Mouse (Mus musculus): ENCODE measurements around the gene Ankrd34a.
A peak's percentile ranks its signal among the peaks of the same experiment; 100 is the strongest.

The Ankrd34a gene

DNA sequence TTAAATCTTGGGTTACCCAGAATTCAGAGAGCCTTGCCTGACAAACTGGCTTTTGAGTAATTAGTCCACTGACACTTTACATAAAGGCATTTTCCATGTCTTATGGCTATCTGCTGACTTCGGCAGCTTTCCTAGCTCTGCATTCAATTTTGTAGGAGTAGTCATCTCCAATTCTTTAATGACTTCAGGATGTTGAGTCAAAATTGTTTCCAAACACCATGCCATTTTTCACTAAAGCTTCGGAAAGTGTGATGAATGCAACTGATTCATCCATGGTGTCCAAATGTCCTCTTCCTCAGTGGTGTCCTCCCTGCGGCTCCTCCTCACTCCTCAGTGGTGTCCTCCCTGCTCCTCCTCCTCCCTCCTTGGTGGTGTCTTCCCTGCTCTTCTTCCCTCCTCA is 21.5 kb downstream of the Ankrd34a start:
- no peak for DNase-seq (ENCODE audit: low spot score)

- DNase-seq (ENCODE audit: low spot score): no peak
Observed at GRCm38 (mm10) chr3:96623201-96623600, 26.8 kb downstream of the Ankrd34a start.

- DNase-seq (ENCODE audit: low spot score): peak; percentile 98
Observed at GRCm38 (mm10) chr3:96629729-96630600, 33.5 kb downstream of the Ankrd34a start, which contains the start of gene Rbm8a. Gene Rbm8a, plus strand, starts transcription at chr3:96629933.

DNA sequence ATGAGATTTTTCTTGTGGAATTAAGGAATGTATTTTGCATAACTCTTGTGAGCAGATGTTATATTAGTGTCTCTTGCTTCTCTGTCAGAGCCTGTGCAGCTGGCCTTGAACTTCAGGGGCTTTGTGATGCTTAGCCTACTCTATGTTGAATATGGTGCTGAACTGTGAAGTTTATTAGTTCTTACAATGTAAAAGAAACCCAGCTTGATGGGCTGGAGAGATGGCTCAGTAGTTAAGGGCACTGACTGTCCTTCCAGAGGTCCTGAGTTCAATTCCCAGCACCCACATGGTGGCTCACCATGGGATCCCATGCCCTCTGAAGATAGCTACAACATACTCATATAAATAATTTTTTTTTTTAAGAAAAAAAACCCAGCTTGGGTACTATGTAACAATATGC is 35.6 kb downstream of the Ankrd34a start:
- no peak for DNase-seq (ENCODE audit: low spot score)

GRCm38 (mm10) chr3:96634015-96634414 is 37.6 kb downstream of the Ankrd34a start:
- no peak for DNase-seq (ENCODE audit: low spot score)

DNA sequence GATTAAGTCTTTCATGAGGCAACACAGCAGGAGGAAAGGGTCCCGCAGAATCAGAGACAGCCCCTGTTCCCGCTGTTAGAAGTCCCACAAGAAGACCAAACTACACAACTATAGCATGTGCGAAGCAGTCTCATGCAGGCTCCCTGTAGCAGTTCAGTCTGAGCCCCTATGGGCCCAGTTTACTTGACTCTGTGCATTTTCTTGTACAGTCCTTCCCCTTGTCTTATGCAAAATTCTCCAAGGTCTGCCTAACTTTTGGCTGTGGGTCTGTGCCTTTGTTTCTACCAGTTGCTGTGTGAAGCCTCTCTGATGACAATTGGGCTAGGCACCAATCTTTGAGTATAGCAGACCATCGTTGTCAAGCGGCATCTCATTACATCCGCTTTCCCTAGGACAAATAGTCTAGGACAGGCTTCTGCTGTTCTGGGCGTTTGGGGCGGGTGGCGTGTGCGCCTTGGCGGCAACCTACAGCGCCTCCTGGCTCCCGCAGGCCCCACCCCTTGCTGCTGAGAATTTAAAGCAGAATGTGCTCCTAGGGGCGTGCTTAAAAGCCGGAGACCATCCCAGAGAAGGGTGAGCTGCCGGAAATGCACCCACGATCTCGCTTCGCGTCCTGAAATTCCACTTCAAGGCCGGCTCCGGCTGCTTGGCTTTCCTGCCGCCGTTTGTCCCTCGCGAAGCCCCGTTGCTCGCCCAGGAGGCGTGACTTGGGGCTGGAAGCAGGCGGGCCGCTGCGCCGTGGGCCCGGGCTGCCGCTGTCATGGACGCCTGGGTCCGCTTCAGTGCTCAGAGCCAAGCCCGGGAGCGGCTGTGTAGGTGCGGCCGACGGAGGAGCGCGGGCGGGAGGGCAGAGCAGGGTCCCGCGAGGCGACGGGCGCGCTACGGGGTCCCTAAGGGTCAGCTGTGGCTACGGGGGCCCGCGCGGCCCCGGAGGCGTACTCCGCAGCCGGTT is 38.8 kb downstream of the Ankrd34a start, which contains the start of the genes Pex11b and Gm42957:
Pex11b (plus strand) TSS at position 449 of the 952 bp plus-strand sequence.
Gm42957 (plus strand) TSS at position 547 of the 952 bp plus-strand sequence.
- DNase-seq (ENCODE audit: low spot score): peak; percentile 78

GRCm38 (mm10) chr3:96635906-96636305 is 39.5 kb downstream of the Ankrd34a start:
- peak; percentile 16 for DNase-seq (ENCODE audit: low spot score)

GRCm38 (mm10) chr3:96636448-96636847 is 40.0 kb downstream of the Ankrd34a start:
- DNase-seq (ENCODE audit: low spot score): no peak

DNA sequence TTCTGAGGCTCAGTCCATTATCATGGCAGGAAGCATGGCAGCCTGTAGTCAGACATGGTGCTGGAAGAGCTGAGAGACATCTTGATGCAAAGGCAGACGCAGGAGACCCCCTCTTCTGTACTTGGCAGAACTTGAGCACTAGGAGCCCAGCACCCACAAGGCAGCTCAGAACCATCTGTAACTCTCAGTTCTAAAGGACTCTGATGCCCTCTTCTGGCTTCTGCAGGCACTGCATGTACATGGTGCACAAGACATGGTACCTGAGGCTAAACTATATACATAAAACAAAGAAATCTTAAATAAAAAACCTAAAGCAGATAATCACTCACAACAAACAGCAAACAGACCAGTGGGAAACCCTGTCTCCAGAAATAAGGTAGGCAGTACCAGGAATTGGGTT is 42.8 kb downstream of the Ankrd34a start:
- DNase-seq (ENCODE audit: low spot score): peak; percentile 59

DNA sequence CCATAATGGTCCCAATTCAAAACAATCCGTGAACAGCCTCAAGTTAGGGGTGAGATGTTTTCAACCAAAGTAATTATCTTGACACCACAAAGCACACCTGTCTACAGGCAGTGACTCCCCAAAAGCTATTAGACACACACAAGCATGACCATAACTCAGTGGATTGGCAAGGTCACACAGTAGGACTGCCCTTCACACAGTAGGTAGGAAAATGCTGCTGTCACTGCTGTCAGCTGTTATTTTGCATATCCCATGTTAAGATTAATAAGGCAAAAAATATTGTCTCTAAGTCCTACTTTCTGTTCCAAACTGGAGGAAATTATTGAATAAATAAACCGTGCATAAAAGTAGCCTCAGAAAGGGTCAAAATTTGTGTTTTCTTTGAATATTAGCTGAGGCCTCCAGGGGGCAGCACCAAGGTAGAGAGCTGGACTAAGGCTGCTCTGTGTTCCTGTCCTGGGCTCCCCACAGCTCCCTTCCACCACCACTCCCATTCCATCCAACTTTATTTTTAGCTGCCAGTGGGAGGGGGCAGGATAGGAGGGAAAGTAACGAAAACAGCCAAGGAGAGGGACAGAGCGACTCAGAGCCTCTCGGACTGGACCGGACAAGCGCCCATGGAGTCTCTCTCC is 48.7 kb downstream of the Ankrd34a start, which contains the start of gene Itga10:
Itga10 (plus strand) TSS at position 567 of the 632 bp plus-strand sequence.
- DNase-seq (ENCODE audit: low spot score): peak; percentile 59

DNA sequence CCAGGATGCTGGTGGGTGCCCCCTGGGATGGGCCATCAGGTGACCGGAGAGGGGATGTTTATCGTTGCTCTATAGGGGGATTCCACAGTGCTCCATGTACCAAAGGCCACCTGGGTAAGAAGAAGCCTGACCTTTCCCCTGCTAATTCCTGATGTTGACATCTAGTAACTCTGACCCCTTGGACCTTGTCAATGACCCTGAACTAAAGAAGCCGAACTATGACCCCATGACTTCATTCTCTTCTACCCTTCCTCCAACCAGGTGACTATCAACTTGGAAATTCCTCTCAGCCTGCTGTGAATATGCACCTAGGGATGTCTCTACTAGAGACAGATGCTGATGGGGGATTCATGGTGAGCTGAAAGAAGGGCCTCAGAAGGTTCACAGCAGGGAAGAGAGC is 50.9 kb downstream of the Ankrd34a start:
- DNase-seq (ENCODE audit: low spot score): no peak
